ENCODE assay signal across 9 mouse cellular contexts in the genomic region with DNA sequence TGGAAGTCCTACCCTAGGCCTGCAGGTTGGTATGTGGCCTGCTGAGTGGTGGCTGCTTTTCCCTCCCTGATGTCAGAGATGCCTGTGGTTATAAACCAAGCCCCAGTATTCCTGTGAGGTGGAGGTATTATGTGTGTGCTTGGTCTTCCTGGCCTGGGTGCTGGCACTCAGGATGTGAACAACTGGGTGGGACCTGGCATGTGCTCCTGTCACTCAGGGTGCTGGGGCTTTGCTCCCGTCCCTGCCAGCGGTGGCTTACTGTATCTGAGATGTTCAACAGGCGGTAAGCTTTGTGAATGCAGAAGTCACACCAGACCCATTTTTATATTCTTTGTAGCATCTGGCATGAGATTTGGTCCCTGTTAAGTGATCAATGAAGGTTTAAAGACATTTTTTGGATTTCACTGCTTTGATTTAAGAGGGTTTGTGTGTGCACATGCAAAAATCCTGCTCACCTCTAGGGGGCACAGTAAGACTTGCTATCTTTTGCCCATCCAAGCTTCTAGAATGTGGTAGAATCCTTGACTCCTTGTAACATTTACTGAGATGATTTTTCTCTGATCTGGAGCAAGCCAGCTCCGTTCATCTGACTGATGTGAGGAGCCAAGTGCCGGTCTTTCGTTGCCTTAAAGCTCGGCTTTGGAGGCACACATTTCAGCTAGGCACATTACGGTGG. TPM values are rescaled to one million over a fixed set of nuclear protein-coding genes. Genes with fewer than 3 reads are reported as not detected.
DNase-seq lines count a peak whose midpoint lies in the region; ATAC-seq lines count a peak whose summit lies in the region.
"Had no signal": no experiment of that assay in that cellular context is flagged by ENCODE, and none has a peak within 500 bp of the region (broad histone marks: within the 10 kb centered on the region; RNA-seq: fewer than 3 reads in every experiment).

No protein-coding gene starts in this region.

- H3K9me3 ChIP-seq in intestine, embryonic 16.5 days (ENCODE audit: control insufficient read depth, low read length) = no peaks in the 10 kb centered on the region
- H3K9me3 ChIP-seq in midbrain, embryonic 15.5 days = no peaks in the 10 kb centered on the region

- no peak overlapping the region for H3K4me2 ChIP-seq in intestine, embryonic 16.5 days (ENCODE audit: low read depth, low read length)
- no peak overlapping the region for H3K4me2 ChIP-seq in midbrain, embryonic 15.5 days

- H3K27ac ChIP-seq in intestine, embryonic 16.5 days (ENCODE audit: low read length) = 0 out of 2 replicates have a peak overlapping the region, but pooled peaks have one; percentile 17
- H3K27ac ChIP-seq in midbrain, embryonic 15.5 days = peak overlapping the region; percentile 39; the same call in 1 of the 2 replicates
- H3K27ac ChIP-seq: macrophage had no signal

- peak; percentile 51 for DNase-seq in ovary, postnatal 14 days (ENCODE audit: low spot score)
- DNase-seq in ovary, postnatal 36 days (ENCODE audit: low spot score) = no peak
- DNase-seq in c-Kit-positive CD71-positive TER-119-positive erythroid progenitor cells, embryonic 14.5 days (ENCODE audit: low spot score) = peak; percentile 26
- peak; percentile 67 for DNase-seq in forelimb bud, embryonic 11.5 days (ENCODE audit: low read depth, low spot score)
- peak; percentile 79 to 91 for DNase-seq in left cerebral cortex, postnatal 25 days (ENCODE audit: low spot score in 2 of 2)
- peak; percentile 48 for DNase-seq in thymus, postnatal 25 days

- peaks cover 30% of the 10 kb centered on the region for H3K4me1 ChIP-seq in intestine, embryonic 16.5 days (ENCODE audit: control insufficient read depth, insufficient read depth, low read length)
- H3K4me1 ChIP-seq in midbrain, embryonic 15.5 days = peaks cover 35% of the 10 kb centered on the region

- H3K4me3 ChIP-seq in intestine, embryonic 16.5 days (ENCODE audit: low read length) = no peak overlapping the region
- H3K4me3 ChIP-seq in midbrain, embryonic 15.5 days = no peak overlapping the region

- H3K9ac ChIP-seq in intestine, embryonic 16.5 days (ENCODE audit: low read depth, low read length) = no peak overlapping the region
- no peak overlapping the region for H3K9ac ChIP-seq in midbrain, embryonic 15.5 days

- WGBS in intestine, embryonic 16.5 days = 54% methylated on average over 8 of the region's 8 CpGs
- WGBS in midbrain, embryonic 15.5 days = 59% methylated on average over 8 of the region's 8 CpGs

- H3K27me3 ChIP-seq in intestine, embryonic 16.5 days (replicated peaks; ENCODE audit: control insufficient read depth, insufficient read depth, low read length) = no peaks in the 10 kb centered on the region
- no peaks in the 10 kb centered on the region for H3K27me3 ChIP-seq in midbrain, embryonic 15.5 days (replicated peaks)

- no peaks in the 10 kb centered on the region for H3K36me3 ChIP-seq in intestine, embryonic 16.5 days (ENCODE audit: control insufficient read depth, insufficient read depth, low read length)
- H3K36me3 ChIP-seq in midbrain, embryonic 15.5 days (replicated peaks) = no peaks in the 10 kb centered on the region

- intact Hi-C loops in left cerebral cortex, postnatal 25 days (cut with DNase I) = loop anchor here (1.0 to 10.0 kb wide), 6 partner anchors 490 to 1495 kb away; no protein-coding TSS in a partner anchor

- peak; percentile 29; the same call in 1 of the 2 replicates for ATAC-seq in intestine, embryonic 16.5 days
- ATAC-seq in midbrain, embryonic 15.5 days (replicated peaks) = peak; percentile 65

RNA-seq across cellular contexts. Expression of a gene that starts 9.8 kb away (rescaled TPM):
- polyA plus RNA-seq in intestine, embryonic 16.5 days (2015; fragmentation: Nextera tagmentation; extraction: Ambion mirVana) = 79.9 and 82.8 TPM in 2 replicates
- total RNA-seq in left cerebral cortex, postnatal 25 days (2021) = 10 to 100 TPM; 87.2 to 93.6 TPM
- 103 and 104 TPM in 2 replicates for polyA plus RNA-seq in midbrain, embryonic 15.5 days (2015; fragmentation: Nextera tagmentation; extraction: Ambion mirVana)

RNA-seq across cellular contexts. Expression of a gene that starts 10.3 kb away (rescaled TPM):
- polyA plus RNA-seq in intestine, embryonic 16.5 days (2015; fragmentation: Nextera tagmentation; extraction: Ambion mirVana) = 6.9 TPM in 2 replicates
- 10 to 100 TPM in 1 of 2 experiments, 1 to 10 TPM in 1; 7.8 to 12.0 TPM for total RNA-seq in left cerebral cortex, postnatal 25 days (2021)
- 5.2 and 7.2 TPM in 2 replicates for polyA plus RNA-seq in midbrain, embryonic 15.5 days (2015; fragmentation: Nextera tagmentation; extraction: Ambion mirVana)
